Mouse (Mus musculus) thymus, postnatal 14 days (tissue): ENCODE results near the gene Gm7534.

Experiments used
- DNase-seq: peaks from one replicate; pipeline ENCODE4 v3.0.0; 2021

The Gm7534 gene

DNA sequence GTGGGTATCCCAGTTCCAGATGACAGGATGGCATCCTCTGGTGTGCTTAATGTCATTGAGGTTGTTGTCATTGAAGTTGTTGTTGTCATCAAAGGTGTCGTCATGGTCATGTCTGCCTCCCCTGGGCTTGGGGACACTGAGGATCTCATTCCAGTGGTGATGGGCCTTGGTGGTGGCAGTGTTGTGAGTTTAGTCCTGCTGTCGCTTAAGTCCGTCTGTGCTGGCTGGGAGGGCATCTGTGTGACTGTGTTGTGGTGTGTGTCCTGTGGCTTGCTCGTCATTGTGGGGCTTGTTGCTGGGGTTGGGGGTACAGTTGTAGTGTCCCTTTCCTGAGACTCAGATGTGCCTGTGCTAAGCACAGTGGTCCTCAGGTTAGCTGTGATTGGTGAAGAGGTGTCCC lies at the start of gene Gm7534:
Gene Gm7534 (minus strand): TSS at position 101 of the 400 bp plus-strand sequence.
- no peak for DNase-seq

DNA sequence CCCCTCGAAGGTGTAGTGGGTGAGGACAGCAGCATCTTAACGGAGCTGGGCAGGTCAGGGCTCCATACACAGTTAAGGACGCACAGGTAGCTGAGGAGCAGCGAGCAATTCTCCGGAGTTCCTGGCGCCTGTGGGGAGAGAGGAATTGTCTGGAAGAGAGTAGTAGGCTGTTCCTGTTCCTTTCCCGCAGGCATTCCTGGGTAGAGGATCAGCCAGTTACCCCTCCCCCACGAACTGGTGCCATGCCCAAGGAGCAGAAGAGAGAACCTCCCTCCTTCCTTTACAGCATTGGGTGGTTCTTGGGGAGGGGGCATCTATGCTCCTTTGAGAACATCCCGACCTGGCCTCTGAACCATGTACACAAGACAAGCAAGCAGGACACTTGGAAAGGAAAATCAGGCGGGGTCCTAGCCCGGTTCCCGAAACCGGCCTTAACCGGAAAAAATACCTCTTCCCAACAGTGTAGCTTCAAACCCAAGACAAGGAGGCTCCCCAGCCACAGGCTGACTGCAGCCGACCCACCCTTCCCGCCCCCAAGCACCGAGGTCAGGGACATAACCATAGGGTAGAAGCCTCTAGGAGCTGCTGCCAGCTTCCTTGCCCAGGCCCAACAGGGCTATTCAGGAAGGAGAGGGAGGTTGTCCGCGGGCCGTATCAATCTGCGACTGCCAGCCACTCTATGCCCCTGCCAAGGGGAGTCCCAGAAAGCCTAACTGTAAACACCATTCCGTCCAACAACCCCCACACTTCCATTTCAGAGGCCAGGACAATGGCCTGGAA lies 49.5 kb upstream of the Gm7534 start:
- DNase-seq = no peak

DNA sequence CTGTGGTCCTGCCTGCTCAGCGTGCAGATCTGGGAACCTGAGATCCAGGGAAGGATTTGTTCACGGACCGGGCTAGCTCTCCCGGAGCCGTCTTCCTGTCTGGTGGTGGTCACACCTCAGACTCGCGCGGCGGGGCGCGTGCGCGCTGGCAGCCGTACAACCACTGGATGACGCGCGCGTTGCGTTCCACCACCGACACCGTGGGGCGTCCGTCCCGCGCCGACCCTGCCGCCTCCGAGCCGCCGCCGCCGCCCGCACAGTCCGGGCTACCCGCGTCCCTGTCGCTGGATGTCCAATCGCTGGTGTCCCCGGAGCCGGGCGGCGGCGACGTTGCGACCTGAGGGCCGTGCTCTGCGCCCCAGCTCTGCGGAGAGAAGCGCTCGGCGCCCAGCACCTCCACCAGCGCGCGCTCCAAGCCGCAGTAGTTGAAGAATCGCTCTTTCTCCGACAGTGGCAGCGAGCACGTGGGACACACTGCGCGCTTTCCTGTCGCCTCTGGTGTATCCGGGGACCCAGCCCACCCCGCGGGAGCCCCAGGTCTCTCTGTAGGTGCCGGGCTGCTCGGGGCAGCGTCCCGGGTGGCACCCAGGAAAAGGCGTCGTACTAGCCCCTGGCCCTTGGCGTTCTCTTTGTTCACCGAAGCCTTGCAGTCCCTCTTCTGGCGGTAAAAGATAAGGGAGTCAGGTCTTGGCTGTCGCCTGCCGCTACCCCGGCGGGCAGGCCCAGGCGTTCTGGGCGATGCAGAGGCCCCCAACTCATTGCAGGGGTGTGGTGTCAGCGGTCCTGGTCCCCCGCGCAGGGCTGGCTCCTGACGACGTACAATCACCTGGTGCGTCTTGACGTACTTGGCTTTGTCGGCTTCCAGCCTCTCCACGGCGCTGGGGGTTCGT lies 48.7 kb upstream of the Gm7534 start:
- peak; percentile 61 for DNase-seq

DNA sequence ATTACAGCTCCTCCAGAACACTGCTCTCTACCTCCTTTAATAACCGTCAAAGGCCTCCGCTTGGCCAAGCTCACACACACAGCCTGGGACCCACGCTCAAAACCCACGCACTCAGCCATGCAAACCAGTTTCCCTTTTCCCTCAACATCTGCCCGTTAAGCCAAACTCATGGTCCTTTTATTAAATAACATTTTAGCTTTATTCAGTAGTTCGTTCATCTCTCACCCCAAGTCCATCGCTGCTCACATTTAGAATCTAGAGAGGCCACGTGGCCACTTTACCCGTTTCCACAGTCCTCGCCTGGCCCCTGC lies 48.1 kb upstream of the Gm7534 start:
- no peak for DNase-seq

DNA sequence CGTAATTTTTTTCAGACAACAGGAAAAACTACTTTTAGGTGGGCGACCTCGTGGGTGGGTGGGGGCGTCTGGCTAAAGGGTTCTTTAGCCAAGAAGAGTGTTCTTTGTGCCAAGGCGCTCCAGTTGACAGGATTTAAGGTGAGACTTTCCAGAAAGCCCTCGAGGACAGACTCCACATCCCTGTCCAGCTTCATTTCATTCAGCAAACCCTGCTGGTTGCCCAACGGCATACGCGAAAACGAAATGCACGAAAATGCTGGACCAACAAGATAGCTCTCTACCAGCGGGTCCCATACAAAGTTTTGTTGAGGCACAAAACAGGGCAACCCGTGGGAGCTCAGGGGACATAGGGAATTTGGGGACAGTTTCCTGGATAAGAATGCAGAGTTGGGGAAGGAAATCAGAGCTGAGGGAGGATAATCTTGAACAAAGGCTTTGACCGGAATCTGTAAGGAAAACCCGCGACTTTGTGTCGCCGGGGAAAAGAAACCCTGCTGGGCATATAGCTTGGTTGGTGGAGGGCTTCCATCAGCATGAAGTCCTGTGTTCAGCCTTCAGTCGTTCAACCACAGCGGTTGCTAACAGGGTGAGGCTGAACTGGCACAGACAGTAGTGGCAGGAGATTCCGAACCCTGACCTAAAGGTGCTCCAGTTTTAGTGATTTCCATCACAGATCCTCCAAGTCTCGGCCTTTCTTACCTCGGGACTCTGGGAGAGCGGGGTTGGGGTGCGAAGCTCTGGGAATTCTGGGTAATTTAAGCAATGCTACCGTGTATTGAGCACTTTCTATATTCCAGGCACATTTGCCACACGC lies 47.5 kb upstream of the Gm7534 start:
- DNase-seq = no peak

DNA sequence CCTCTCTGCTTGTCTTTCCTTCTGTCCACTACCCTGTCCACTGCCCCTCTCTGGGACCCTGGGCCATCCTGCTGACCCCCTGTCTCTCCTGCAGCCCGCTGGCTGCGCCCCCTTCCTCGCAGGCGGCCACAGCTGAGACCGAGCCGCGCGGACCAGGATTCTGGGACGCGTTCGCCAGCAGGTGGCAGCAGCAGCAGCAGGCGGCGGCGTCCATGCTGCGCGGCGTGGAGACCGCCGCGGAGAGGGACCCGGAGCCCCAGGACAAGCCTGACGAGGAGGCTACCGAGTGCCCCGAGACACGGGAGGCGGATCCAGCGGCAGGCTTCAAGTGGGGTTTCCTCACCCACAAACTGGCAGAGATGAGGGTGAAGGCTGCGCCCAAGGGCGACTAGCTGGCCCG lies 46.8 kb upstream of the Gm7534 start:
- peak; percentile 81 for DNase-seq

DNA sequence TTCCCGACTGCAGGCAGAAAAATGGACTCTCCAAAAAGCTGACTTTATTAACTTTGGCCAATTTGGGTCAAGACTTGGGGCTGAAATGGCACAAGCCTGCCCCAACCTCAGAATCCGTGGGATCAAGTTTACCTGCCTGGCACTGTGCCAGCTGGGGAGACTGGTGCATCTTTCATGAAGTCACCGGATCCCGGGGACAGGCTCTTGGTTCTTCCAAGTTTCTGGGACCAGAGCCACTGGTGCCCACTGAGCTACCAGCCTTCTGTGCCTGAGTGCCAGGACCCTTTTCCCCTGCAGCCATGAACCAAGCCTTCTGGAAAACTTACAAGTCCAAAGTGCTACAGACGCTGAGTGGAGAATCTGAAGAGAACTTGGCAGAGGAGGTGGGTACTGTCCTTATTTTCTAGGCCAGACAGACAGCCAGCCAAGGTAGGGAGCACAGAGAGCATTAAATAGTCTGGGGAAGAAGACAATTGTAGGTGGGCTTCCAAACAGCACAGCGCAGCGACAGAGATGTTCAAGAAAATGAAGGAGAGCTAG lies 44.0 kb upstream of the Gm7534 start, which contains the start of gene Gm30191:
Gene Gm30191 (plus strand): TSS at position 217 of the 540 bp plus-strand sequence.
- DNase-seq = no peak

DNA sequence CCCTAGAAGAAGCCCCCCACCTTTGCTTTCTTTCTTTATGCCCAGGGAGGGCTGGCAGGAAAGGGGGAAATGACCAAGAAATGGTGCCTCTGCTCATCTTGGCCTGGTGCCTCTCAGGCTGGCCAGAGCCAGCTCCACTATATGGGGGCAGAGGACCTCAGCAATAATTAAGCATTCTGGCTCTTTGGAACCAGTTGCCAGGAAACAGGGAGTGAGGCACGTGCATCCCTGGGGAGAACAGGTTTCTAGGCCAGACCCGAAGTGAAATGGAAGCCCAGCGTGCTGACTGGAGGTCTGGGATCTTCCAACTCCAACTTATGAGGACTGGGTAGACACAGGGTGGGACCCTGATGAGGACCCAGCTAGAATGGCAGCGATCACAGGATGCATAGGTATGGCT lies 43.5 kb upstream of the Gm7534 start:
- no peak for DNase-seq

DNA sequence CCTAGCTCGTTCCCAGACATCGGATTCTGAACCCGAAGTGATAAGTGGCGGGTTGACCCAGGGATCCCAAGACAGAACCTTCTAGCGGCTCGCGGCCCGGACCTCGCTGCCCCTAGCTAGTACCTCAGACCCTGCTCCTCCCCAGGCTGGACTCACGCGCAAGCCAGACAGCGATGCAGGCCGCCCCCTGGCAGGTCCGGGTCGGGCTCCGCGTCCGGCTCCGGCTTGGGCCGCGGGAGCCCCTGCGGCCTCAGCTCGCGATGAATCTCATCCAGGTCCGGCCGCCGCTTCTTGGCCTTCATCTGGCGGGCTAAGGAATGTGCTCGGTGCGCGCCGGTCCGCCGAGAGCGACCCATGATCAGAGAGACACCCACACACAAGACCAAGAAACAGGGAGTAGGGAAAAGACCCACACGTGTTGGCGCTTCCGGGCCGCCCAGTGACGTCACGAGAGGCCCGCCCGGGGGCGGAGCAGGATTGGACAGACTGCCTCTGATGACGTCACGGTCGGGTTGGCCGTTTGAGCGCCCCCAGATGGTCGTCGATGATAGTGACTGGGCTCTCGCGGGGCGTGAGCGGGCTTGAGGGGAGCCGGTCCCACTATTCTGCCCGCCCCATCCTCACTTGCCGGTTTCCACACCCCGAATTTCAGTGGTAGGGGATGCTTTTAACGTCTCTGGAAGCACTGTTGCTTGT lies 42.5 kb upstream of the Gm7534 start, which contains the start of gene Zfp593:
Gene Zfp593 (minus strand): TSS at position 445 of the 696 bp plus-strand sequence.
- peak; percentile 98 for DNase-seq

DNA sequence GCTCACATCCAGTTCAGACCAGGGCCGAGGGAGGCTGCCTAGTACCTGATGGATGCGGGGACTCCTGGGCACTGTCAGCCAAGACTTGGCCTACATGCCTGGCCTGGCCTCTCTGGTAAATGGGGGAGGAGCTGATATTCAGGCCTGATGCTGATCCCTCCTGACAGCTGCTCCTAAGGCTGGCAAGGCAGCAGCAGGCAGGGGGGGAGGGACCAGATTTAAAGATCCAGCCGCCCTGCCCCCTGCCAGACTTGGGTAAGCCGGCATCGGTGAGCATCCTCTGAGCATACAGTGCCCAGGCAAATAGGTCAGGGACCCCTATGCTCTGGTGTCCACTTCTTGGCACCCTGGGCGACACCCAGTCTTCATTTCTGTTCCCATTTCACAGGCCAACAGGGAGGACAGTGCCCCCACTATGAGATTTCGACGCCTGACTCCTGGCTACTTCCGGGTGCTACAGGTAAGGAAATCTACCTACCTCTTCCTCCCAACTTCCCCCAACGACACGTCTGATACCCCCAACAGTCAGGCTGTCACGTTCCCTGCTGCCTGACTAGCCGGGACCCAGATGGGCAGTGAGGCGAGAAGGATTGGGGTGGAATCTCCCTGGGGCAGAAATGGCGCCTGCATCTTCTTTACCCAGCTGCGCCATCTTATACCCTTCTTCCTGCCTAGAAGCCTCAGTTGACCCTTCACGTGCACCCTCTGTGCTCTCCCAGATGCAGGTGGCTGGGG lies 40.9 kb upstream of the Gm7534 start, which contains the start of gene E130218I03Rik:
Gene E130218I03Rik (plus strand): TSS at position 147 of the 735 bp plus-strand sequence.
- DNase-seq = no peak

DNA sequence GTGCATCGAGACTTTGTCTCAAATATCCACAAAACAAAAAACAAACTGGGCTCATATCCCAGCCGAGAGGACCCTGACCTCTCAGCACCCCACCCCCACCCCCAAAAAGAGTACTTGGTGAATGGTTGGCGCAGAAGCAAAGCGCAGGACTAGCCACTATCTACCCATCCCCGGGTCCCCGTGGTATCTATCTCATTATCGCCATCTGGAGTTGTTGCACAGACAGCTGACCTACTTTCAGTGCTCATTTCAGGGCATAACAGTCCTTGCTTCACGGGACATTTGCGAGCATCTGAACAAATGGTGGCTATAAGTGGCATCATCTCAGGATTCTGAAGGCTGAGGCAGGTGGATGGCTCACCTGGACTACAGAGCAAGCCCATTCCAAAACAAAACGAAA lies 35.9 kb upstream of the Gm7534 start:
- no peak for DNase-seq

DNA sequence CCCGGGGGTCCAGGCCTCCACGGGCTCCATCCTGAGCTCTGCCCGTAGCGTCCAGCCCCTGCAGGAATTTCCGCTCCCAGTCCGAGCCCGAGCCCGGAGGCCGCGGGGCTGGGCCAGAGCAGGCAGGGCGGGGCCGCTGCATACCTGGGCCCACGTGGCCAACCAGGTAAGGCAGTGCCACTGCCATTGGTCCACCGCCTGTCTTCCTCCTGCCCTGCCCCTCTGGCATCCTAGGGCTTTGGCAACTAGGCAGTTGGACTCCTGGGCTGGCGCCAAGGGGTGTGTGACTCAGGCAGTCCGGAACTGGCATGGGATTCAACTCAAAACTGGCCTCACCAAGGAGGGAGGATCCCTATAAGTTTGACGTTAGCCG lies 35.5 kb upstream of the Gm7534 start, which contains the start of gene Cnksr1:
Gene Cnksr1 (minus strand): TSS at position 121 of the 373 bp plus-strand sequence.
- DNase-seq = no peak

DNA sequence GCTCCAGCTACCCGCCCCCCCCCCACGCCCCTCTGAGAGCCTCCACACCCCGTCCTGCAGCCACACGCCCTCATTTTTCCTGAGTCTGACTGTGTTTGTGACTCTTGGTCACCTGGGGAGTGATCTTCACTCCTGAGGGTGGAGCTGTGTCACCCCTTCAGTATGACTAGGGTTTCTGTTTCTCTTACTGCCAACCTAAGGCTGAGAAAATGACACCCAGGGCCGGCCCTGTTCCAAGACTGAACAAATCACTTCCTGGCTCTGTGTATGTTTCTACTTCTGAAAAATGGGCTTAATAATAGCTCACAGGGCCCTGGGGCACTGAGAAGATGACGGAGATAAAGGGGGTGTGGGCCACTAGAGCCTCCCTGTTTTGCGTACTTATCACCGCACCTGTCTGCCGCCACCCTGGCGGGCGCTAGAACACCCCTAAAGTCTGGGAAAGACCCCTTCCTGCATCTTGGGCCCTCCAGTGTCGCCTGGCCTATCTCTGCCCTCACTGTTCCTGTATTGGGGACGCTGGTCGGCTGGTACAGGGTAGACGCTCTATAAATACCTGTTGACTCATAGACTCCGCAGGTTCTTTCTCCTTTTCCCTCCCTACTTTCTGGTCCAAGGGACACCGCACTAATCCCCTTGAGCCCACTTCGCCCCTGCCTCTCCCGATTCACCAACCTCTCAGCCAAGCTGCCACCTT lies 34.9 kb upstream of the Gm7534 start:
- no peak for DNase-seq

DNA sequence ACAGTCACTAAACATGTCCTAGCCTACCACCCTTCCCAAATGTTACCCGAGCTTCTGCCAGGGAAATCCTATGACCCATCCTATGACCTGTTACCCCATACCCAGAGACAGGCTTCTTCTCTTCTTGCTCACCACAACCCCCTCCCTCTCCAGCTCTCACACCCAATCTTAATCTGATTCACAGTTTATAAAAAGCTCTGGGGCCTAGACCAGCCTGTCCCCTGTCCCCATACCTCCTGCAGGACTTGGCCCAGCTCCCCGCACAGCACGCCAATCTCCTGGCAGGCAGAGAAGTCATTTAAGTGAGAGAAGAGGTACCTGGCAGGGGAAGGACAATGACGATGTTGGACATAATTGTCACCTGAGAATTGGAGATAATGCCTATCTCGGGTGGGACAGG lies 32.1 kb upstream of the Gm7534 start:
- DNase-seq = no peak

DNA sequence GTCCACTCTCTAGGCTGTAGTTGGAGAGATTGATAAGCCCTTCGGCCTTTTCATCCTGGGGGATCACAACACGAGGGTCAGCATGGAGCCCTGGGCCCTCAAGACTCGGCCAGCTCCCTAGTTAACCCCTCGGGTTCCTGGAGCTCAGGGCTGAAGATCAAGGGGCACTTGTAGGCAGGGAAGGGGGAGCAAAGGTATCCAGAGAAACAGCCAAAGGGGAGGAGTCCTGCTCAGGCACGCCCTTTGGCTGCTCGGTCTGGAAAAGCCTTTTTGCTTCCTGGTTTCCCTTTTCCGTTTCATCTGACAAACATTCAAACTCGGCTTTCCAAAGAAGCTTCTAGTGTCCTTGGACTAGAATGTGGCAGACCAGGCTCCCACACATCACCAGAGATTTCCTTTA lies 27.6 kb upstream of the Gm7534 start:
- no peak for DNase-seq

DNA sequence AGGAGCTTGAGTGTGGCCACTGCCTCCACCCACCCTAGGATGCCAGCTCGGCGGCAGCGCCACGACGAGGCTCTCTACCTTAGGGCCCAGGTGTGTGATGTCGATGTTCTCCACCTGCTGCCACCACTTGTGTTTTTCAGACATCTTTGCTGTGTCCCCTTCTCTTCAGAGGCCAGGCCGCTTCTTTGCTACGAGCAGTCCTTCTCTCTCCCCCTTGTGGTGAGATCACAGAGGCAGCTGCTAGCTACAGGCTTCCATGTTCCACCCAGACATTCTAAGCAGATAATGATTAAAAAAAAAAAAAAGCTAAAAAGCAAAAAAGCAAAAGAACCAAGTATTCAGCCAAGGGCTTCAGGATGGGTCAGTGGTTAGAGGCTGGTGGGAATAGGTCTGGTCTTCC lies 24.4 kb upstream of the Gm7534 start, which contains the start of gene Catsper4:
Gene Catsper4 (minus strand): TSS at position 190 of the 400 bp plus-strand sequence.
- no peak for DNase-seq

DNA sequence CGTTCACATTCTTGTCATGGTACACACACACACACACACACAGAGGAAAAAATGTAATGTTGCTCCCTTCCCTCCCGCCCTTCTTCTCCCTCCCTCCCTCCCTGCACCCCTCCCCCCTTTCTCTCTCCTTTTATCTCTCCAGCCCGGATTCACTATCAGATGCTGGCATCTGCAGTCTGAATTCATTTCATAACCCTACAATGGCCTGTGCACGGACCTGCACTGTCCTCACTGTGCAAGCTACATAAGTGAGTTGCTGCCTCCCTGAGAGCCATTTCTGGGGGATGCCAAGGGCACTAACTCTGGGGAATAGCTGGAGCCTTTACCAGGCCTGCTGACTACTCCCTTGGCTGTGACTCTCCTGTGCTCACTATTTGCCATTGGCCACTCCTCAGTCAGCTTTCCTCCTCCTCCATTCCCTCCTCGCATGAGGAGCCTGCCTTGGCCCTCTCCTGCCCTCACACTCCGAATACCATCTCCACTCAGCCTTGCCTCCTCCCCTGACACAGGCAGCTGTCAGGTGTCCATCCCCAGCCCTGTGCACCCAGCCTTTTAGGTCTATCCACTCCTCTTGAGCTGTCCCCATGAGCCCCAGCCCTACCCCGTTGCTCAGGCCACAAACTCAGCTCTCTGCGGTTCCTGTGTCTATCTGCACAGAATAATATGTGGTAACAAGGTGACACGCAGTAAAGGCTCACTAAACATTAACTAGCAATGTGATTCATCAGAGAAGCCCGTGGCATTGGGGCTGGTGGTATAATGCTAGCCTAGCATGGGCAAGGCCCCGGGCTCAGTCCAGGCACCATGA lies 20.2 kb upstream of the Gm7534 start:
- DNase-seq = no peak

DNA sequence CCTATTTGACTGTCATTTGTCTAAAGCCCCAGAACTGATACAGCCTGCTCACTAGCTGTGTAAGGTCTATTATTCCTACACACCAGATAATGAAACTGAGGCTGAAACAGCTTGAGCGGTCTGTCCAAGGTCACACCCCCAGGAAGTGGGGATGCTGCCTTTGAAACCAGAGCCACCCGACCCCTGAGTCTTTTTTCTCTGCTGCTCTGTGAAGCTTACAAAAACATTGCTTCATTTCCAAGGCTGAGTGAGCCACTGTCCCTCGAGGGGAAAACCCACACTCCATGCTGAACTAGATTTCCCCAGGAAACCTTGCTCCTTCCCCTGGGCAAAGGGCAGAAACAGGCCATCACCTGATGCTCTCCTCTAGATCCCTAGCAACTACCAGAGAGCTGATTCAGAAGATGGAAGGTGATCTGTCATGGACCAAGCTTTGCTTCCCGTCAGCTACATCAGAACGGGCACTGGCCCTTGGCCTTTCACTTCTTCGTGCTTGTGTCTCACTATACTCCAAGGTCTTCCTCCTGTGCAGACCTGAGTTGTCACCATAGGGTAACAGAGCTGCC lies 3.8 kb upstream of the Gm7534 start:
- no peak for DNase-seq

DNA sequence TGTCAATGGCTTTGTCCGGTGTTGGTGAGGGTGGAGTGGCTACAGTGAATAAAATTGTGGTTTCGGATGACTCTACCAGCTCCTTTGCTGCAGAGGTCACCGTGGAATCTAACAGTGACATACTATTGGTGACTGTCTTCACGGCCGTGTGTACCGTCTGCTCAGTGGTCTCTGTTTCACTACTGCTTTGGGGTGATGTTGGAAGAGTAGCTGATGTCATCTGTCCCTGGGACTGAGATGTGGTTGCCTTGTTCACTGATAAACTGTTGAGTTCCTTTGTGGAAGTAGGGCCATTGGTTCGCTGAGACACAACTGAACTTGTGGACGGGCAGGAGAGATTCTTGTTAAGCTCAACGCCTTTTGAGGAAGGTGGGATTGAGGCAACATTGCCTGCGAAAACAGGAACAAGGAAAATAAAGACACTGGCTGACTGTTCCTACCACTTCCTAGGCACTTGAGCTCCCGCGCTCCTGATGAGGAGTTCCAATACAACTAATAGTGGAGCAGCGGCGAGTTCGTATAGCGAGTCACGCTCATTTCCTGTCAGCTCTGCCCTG lies 614 bp upstream of the Gm7534 start:
- DNase-seq = no peak
